Mouse (Mus musculus) liver, embryonic 16.5 days (tissue): ENCODE measurements around the gene Slc9a7. TPM values are rescaled to one million over a fixed set of nuclear protein-coding genes. Genes with fewer than 3 reads are reported as not detected.

ENCODE experiments used
- ATAC-seq: fragments of 200-750 bp; cut with Nextera tagmentation; 2 replicates; pipeline ENCODE4 v1.8.0; 2017; ENCODE audit warnings: low read depth, mild to moderate bottlenecking, moderate number of reproducible peaks, moderate library complexity
- H3K27ac ChIP-seq: fragments of 300-500 bp; sonication (generic); 2 replicates; pipeline ENCODE4 v1.5.1; 2014; ENCODE audit warnings: mild to moderate bottlenecking, low read length
- H3K27me3 ChIP-seq: fragments of 300-500 bp; sonication (generic); 2 replicates; pipeline ENCODE4 v1.6.1; 2014; ENCODE audit warnings: low read depth, low read length, mixed read lengths; ENCODE audit not compliant: control insufficient read depth, insufficient read depth
- H3K36me3 ChIP-seq: fragments of 300-500 bp; sonication (generic); 2 replicates; pipeline ENCODE4 v1.6.1; 2014; ENCODE audit warnings: mild to moderate bottlenecking; ENCODE audit not compliant: control insufficient read depth, insufficient read depth
- H3K4me1 ChIP-seq: fragments of 300-500 bp; sonication (generic); 2 replicates; pipeline ENCODE4 v1.6.1; 2014; ENCODE audit warnings: low read depth, low read length, mixed read lengths; ENCODE audit not compliant: control insufficient read depth
- H3K4me2 ChIP-seq: fragments of 300-500 bp; sonication (generic); 2 replicates; pipeline ENCODE4 v1.6.1; 2014; ENCODE audit warnings: low read depth, low read length, mixed read lengths
- H3K4me3 ChIP-seq: fragments of 300-500 bp; sonication (generic); 2 replicates; pipeline ENCODE4 v1.5.1; 2014; ENCODE audit warnings: low read depth, mild to moderate bottlenecking, low read length
- H3K9ac ChIP-seq: fragments of 300-500 bp; sonication (generic); 2 replicates; pipeline ENCODE4 v1.6.1; 2014; ENCODE audit warnings: low read depth, low read length
- H3K9me3 ChIP-seq: fragments of 300-500 bp; sonication (generic); replicated peaks from 2 replicates; pipeline ENCODE4 v1.6.1; 2016; ENCODE audit warnings: low read length; ENCODE audit not compliant: control insufficient read depth
- WGBS: fragments of 180-500 bp; shearing (Covaris S2); extraction: QIAGEN DNeasy Blood & Tissue Kit; methylation state at CpG from one replicate; pipeline ENCODE4 v1.1.7; 2014; ENCODE audit not compliant: insufficient replicate concordance; 5-methylcytosine and 5-hydroxymethylcytosine counted together
- polyA plus RNA-seq: library from polyadenylated mRNA; unstranded; fragments of >200 nt; fragmentation: Nextera tagmentation; extraction: Ambion mirVana; gene quantifications from 2 replicates; pipeline ENCODE4 v1.2.1, GENCODE M21; 2015

The Slc9a7 gene
- polyA plus RNA-seq, 1 experiment from 2014 or later: 0.63 TPM

DNA sequence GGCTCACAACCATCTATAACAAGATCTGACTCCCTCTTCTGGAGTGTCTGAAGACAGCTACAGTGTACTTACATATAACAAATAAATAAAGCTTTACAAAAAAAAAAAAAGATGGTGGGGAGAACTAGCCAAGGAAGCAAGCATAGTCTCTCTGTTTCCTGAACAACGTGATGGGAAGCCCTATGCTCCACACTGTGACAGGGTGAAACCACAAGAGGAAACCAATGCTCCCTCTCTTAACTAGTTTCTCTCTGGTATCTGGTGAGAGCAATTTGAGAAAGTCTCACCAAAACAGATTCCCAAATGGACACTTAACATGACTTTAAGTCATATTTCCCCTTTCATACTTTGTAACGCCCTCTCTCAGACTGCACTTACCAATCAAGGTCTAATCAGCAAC lies 5.4 kb downstream of the Slc9a7 start:
- Histone ChIP-seq H3K36me3 (no peaks in the 10 kb centered on the region), H3K4me3 (no peak overlapping the region), H3K4me2 (no peak overlapping the region), H3K9me3 (no peaks in the 10 kb centered on the region), H3K27ac (no peak overlapping the region), H3K4me1 (no peaks in the 10 kb centered on the region), H3K9ac (no peak overlapping the region), H3K27me3 (peaks cover under 1% of the 10 kb centered on the region; the same call in 1 of the 2 replicates)
- no peak for ATAC-seq
- WGBS: 25% methylated on average over 2 of the region's 2 CpGs

GRCm38 (mm10) chrX:20279424-20279823 lies 12.2 kb downstream of the Slc9a7 start:
- H3K27ac ChIP-seq: no peak overlapping the region
- WGBS: 34% methylated on average over 6 of the region's 6 CpGs
- H3K4me2 ChIP-seq: no peak overlapping the region
- ATAC-seq: no peak
- no peaks in the 10 kb centered on the region for H3K36me3 ChIP-seq
- no peaks in the 10 kb centered on the region for H3K4me1 ChIP-seq
- no peak overlapping the region for H3K4me3 ChIP-seq
- no peaks in the 10 kb centered on the region for H3K9me3 ChIP-seq
- H3K27me3 ChIP-seq: no peaks in the 10 kb centered on the region
- H3K9ac ChIP-seq: no peak overlapping the region

DNA sequence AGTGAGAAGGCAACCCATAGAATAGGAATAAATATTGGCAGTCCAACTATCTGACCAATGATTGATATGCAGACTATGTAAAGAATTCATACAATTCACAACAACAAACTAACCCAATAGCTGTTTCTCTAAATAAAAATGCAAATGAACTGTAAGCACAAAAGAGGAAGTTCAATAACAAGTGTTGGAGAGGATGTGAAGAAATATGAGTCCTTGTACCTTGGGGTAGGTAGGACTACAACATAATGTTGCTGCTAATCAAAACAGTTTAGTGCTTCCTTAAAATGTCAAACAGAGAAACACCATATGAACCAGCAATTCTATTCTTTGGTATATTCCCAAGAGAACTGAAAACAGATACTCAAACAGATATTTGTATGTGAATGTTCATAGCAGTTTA lies 17.8 kb downstream of the Slc9a7 start:
- H3K4me1 ChIP-seq: no peaks in the 10 kb centered on the region
- no peak overlapping the region for H3K4me2 ChIP-seq
- H3K4me3 ChIP-seq: no peak overlapping the region
- no peaks in the 10 kb centered on the region for H3K9me3 ChIP-seq
- H3K36me3 ChIP-seq: no peaks in the 10 kb centered on the region
- H3K27me3 ChIP-seq: no peaks in the 10 kb centered on the region
- no peak overlapping the region for H3K27ac ChIP-seq
- no peak overlapping the region for H3K9ac ChIP-seq
- ATAC-seq: no peak

- Histone ChIP-seq H3K9ac (no peak overlapping the region), H3K27me3 (no peaks in the 10 kb centered on the region), H3K36me3 (no peaks in the 10 kb centered on the region), H3K4me1 (no peaks in the 10 kb centered on the region), H3K27ac (no peak overlapping the region), H3K4me3 (no peak overlapping the region), H3K4me2 (no peak overlapping the region), H3K9me3 (no peaks in the 10 kb centered on the region)
- 29% methylated on average over 1 of the region's 1 CpGs for WGBS
- ATAC-seq: no peak
Observed at GRCm38 (mm10) chrX:20271980-20272379, 19.6 kb downstream of the Slc9a7 start.

GRCm38 (mm10) chrX:20269980-20270379 lies 21.6 kb downstream of the Slc9a7 start:
- H3K4me1 ChIP-seq: no peaks in the 10 kb centered on the region
- H3K4me2 ChIP-seq: no peak overlapping the region
- 26% methylated on average over 3 of the region's 3 CpGs for WGBS
- H3K27ac ChIP-seq: no peak overlapping the region
- H3K9me3 ChIP-seq: no peaks in the 10 kb centered on the region
- no peak overlapping the region for H3K4me3 ChIP-seq
- H3K9ac ChIP-seq: no peak overlapping the region
- H3K27me3 ChIP-seq: no peaks in the 10 kb centered on the region
- no peaks in the 10 kb centered on the region for H3K36me3 ChIP-seq
- no peak for ATAC-seq

DNA sequence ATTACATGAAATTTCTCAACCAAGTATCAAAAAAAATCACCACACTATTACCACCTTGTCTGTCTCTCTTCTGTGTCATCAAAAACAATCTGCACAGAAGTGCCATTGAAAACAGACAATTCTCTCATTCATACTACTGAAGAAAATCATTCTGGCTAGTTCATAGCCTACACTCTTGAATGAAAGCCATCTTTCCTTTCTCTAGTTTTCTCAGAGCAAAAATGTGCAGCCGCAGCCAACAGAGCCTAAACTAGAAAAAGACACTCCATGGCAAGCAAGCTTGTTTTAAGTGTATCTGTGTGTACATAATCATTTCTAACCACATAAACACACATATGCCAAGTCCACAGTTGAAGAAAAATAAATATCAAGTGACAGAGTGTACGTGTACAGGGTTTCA lies 27.2 kb downstream of the Slc9a7 start:
- Histone ChIP-seq H3K9me3 (no peaks in the 10 kb centered on the region), H3K4me1 (no peaks in the 10 kb centered on the region), H3K4me3 (no peak overlapping the region), H3K27ac (no peak overlapping the region), H3K4me2 (no peak overlapping the region), H3K27me3 (no peaks in the 10 kb centered on the region), H3K9ac (no peak overlapping the region), H3K36me3 (no peaks in the 10 kb centered on the region)
- no peak for ATAC-seq
- 67% methylated on average over 2 of the region's 2 CpGs for WGBS

GRCm38 (mm10) chrX:20228102-20228501 lies 63.5 kb downstream of the Slc9a7 start:
- Histone ChIP-seq H3K36me3 (no peaks in the 10 kb centered on the region), H3K27me3 (no peaks in the 10 kb centered on the region), H3K4me1 (no peaks in the 10 kb centered on the region), H3K27ac (no peak overlapping the region), H3K9me3 (no peaks in the 10 kb centered on the region), H3K4me3 (no peak overlapping the region), H3K4me2 (no peak overlapping the region), H3K9ac (no peak overlapping the region)
- ATAC-seq: no peak

DNA sequence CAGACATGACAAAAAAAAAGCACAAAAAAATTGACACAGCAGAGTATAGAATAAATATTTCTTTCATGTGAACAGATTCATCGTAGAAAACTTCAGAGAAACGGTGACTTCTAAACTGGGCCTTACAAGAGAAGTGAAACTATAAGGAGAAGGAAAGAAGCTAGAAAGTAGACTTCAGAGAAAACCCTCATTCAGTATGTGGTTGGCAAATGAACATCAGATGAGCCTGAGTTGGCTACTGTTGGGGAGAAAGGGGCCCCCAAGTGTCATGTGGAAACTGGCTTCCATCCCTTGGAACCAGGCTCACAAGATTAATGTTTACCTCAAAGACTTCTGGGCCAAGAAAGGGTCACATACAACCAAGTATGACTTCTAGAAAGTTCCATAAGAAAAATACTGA lies 70.1 kb downstream of the Slc9a7 start:
- no peaks in the 10 kb centered on the region for H3K9me3 ChIP-seq
- H3K4me1 ChIP-seq: no peaks in the 10 kb centered on the region
- no peak overlapping the region for H3K4me2 ChIP-seq
- no peak overlapping the region for H3K4me3 ChIP-seq
- H3K36me3 ChIP-seq: no peaks in the 10 kb centered on the region
- no peak for ATAC-seq
- H3K9ac ChIP-seq: no peak overlapping the region
- no peak overlapping the region for H3K27ac ChIP-seq
- 69% methylated on average over 2 of the region's 2 CpGs for WGBS
- no peaks in the 10 kb centered on the region for H3K27me3 ChIP-seq

DNA sequence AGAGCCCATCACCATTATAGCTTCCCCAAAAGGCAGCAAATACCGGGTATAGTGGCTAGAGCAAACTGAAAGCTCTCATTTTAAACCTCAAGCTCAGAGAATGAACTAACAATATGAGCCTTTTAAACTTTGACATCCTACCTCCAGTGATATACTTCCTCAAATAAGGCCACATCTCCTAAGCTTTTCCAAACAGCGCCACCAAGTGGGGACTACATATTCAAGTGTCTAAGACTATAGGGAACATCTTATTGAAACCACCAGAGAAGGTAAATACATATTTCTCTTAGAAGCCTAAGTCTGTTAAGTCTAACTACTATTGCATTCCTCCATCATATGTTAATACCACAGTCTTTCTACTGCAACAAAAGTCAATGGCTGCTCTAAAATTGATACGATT lies 106.0 kb downstream of the Slc9a7 start:
- no peaks in the 10 kb centered on the region for H3K4me1 ChIP-seq
- H3K36me3 ChIP-seq: no peaks in the 10 kb centered on the region
- H3K9me3 ChIP-seq: no peaks in the 10 kb centered on the region
- H3K4me2 ChIP-seq: no peak overlapping the region
- no peaks in the 10 kb centered on the region for H3K27me3 ChIP-seq
- no peak for ATAC-seq
- H3K4me3 ChIP-seq: no peak overlapping the region
- H3K27ac ChIP-seq: no peak overlapping the region
- 54% methylated on average over 3 of the region's 3 CpGs for WGBS
- H3K9ac ChIP-seq: no peak overlapping the region

DNA sequence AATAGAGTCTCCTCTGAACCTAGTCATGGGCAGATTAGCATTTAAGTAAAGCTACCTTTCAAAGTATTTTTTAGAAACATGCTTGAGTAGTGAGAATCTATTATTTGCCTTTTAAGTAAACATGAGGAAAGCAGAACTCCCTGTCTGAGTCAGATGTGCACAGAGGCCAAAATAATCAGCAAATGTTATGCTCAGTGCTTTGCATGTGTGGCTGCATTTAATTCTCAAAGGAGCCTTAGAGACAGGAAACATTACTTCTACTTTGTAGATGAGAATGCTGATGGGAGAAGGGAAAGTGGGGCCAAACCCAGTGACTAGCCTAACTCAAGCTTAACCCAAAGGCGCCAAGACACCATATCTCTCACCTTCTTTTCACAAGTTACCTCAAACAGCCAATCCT lies 114.8 kb downstream of the Slc9a7 start:
- Histone ChIP-seq H3K27me3 (no peaks in the 10 kb centered on the region), H3K9me3 (no peaks in the 10 kb centered on the region), H3K4me1 (no peaks in the 10 kb centered on the region), H3K4me2 (no peak overlapping the region), H3K4me3 (no peak overlapping the region), H3K36me3 (no peaks in the 10 kb centered on the region), H3K27ac (no peak overlapping the region), H3K9ac (no peak overlapping the region)
- ATAC-seq: no peak
- WGBS: 50% methylated on average over 1 of the region's 1 CpGs
